Mouse (Mus musculus): ENCODE measurements around the gene Gm10282.

DNA sequence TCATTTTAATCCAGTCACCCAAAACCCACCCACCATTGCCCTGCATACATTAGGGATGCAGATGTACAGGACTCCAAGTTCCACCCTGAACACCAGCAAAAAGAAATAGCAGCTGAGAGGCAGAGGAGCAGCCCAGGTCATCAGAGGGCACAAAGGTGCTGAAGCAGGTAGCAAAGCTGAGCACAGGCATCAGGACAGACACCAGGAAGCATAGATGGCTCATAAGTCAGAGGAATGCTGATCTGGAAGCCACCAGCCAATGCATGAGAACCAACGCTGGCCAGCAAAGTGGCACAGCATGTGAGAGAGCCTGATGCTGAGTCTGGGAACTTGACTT lies 47.2 kb downstream of the Gm10282 start:
- TF ChIP-seq CTCF (IDR thresholded peaks at IDR 0.05; ENCODE audit: low read depth, low read length): no peak
- no peak for TF ChIP-seq POLR2A (IDR thresholded peaks at IDR 0.05; ENCODE audit: borderline replicate concordance, low read depth, low read length)
